Comparison of ENCODE assay signal across 36 mouse cellular contexts in genomic region chr6:97295866-97296527, GRCm38 (mm10). TPM values are rescaled to one million over a fixed set of nuclear protein-coding genes. Genes with fewer than 3 reads are reported as not detected.
"Had no signal": no experiment of that assay in that cellular context is flagged by ENCODE, and none has a peak within 500 bp of the region (broad histone marks: within the 10 kb centered on the region; RNA-seq: fewer than 3 reads in every experiment).

No protein-coding gene starts in this region.

- H3K9ac ChIP-seq: limb, embryonic 12.5 days; limb, embryonic 13.5 days; limb, embryonic 15.5 days; liver, embryonic 12.5 days; liver, embryonic 13.5 days; liver, embryonic 14.5 days; liver, embryonic 15.5 days; liver, postnatal 0 days; lung, embryonic 14.5 days; lung, embryonic 15.5 days; midbrain, embryonic 12.5 days; midbrain, embryonic 13.5 days; neural tube, embryonic 12.5 days; neural tube, embryonic 13.5 days had no signal

- DNase-seq: left cerebral cortex, postnatal 4 days; liver; liver, embryonic 13.5 days; liver, postnatal 0 days; lung, adult 18-20 months; lung, adult 2 months; lung, embryonic 14.5 days; lung, postnatal 10 days; lung, postnatal 14 days; lung, postnatal 36 days; lung, postnatal 4 days; midbrain, embryonic 14.5 days had no signal

- H3K27ac ChIP-seq: left cerebral cortex, adult 2 months; limb, embryonic 10.5 days; limb, embryonic 12.5 days; limb, embryonic 13.5 days; limb, embryonic 15.5 days; liver, embryonic 12.5 days; liver, embryonic 13.5 days; liver, embryonic 14.5 days; liver, embryonic 15.5 days; macrophage; midbrain, embryonic 10.5 days; midbrain, embryonic 12.5 days; midbrain, embryonic 13.5 days; neural tube, embryonic 12.5 days; neural tube, embryonic 13.5 days had no signal

- H3K9me3 ChIP-seq: limb, embryonic 10.5 days; limb, embryonic 12.5 days; limb, embryonic 13.5 days; limb, embryonic 15.5 days; liver, embryonic 12.5 days; liver, embryonic 13.5 days; liver, embryonic 15.5 days; lung, embryonic 15.5 days; midbrain, embryonic 10.5 days; midbrain, embryonic 12.5 days; midbrain, embryonic 13.5 days; neural tube, embryonic 12.5 days; neural tube, embryonic 13.5 days had no signal

- H3K4me2 ChIP-seq: limb, embryonic 12.5 days; limb, embryonic 13.5 days; limb, embryonic 15.5 days; liver, embryonic 11.5 days; liver, embryonic 12.5 days; liver, embryonic 13.5 days; liver, embryonic 15.5 days; lung, embryonic 14.5 days; lung, embryonic 15.5 days; midbrain, embryonic 12.5 days; midbrain, embryonic 13.5 days; neural tube, embryonic 12.5 days; neural tube, embryonic 13.5 days had no signal

- H3K4me3 ChIP-seq: left cerebral cortex, adult 2 months; limb, embryonic 10.5 days; limb, embryonic 12.5 days; limb, embryonic 13.5 days; limb, embryonic 15.5 days; liver, embryonic 12.5 days; liver, embryonic 13.5 days; liver, embryonic 15.5 days; lung, embryonic 15.5 days; midbrain, embryonic 10.5 days; midbrain, embryonic 12.5 days; midbrain, embryonic 13.5 days; myocyte; neural tube, embryonic 12.5 days; neural tube, embryonic 13.5 days had no signal

- ATAC-seq: liver, embryonic 12.5 days; liver, postnatal 0 days; lung, postnatal 0 days; midbrain, embryonic 13.5 days; midbrain, embryonic 16.5 days had no signal

- H3K27me3 ChIP-seq: limb, embryonic 12.5 days; limb, embryonic 13.5 days; limb, embryonic 15.5 days; liver, embryonic 12.5 days; liver, embryonic 13.5 days; liver, embryonic 15.5 days; lung, embryonic 15.5 days; midbrain, embryonic 12.5 days; midbrain, embryonic 13.5 days; neural tube, embryonic 12.5 days; neural tube, embryonic 13.5 days had no signal

- H3K4me1 ChIP-seq: limb, embryonic 10.5 days had no signal

RNA-seq across cellular contexts. Expression of gene Lmod3, which starts 43.4 kb away (rescaled TPM):
- total RNA-seq: left cerebral cortex, adult 2 months; left cerebral cortex, postnatal 25 days; megakaryocyte progenitor cell, adult 5-6 weeks; megakaryocyte-erythroid progenitor cell, adult 5-6 weeks; midbrain, postnatal 0 days; monocyte, adult 5-6 weeks had no signal
- polyA plus RNA-seq: liver, embryonic 11.5 days; liver, embryonic 14.5 days; macrophage; midbrain, embryonic 10.5 days; midbrain, embryonic 12.5 days; midbrain, embryonic 14.5 days; midbrain, embryonic 16.5 days; midbrain, postnatal 0 days had no signal
